Mouse (Mus musculus) embryonic fibroblast, embryonic 13.5 days (primary cell): ENCODE data around the gene Nol4l. TPM values are rescaled to one million over a fixed set of nuclear protein-coding genes. Genes with fewer than 3 reads are reported as not detected.

ENCODE experiments used
- H3K27ac ChIP-seq: 2 replicates; pipeline ENCODE4 v1.5.1; 2012; ENCODE audit warnings: low read length, control low read depth, inconsistent platforms; ENCODE audit not compliant: insufficient read depth
- H3K4me1 ChIP-seq: 2 replicates; pipeline ENCODE4 v1.6.1; 2011; ENCODE audit warnings: low read length; ENCODE audit not compliant: control insufficient read depth, insufficient read depth
- H3K4me3 ChIP-seq: 2 replicates; pipeline ENCODE4 v1.5.1; 2011; ENCODE audit warnings: mild to moderate bottlenecking, control low read depth, low read length; ENCODE audit not compliant: insufficient read depth
- CTCF ChIP-seq: IDR thresholded peaks from 2 replicates; pipeline ENCODE4 v1.5.1; 2011; ENCODE audit warnings: mild to moderate bottlenecking, control low read depth, low read length, moderate library complexity, borderline replicate concordance; ENCODE audit not compliant: insufficient read depth
- POLR2A ChIP-seq: IDR thresholded peaks from 2 replicates; pipeline ENCODE4 v1.6.1; 2011; ENCODE audit warnings: low read depth, mild to moderate bottlenecking, control low read depth, low read length, moderate library complexity
- polyA plus RNA-seq: library from polyadenylated mRNA; stranded (reverse); fragments of >200 nt; gene quantifications from 2 replicates; pipeline ENCODE4 v1.2.4, GENCODE M21; 2011; ENCODE audit warnings: low read depth; ENCODE audit not compliant: missing spikeins, insufficient read length

Nol4l gene
- polyA plus RNA-seq, 1 experiment, result 4.2 TPM

DNA sequence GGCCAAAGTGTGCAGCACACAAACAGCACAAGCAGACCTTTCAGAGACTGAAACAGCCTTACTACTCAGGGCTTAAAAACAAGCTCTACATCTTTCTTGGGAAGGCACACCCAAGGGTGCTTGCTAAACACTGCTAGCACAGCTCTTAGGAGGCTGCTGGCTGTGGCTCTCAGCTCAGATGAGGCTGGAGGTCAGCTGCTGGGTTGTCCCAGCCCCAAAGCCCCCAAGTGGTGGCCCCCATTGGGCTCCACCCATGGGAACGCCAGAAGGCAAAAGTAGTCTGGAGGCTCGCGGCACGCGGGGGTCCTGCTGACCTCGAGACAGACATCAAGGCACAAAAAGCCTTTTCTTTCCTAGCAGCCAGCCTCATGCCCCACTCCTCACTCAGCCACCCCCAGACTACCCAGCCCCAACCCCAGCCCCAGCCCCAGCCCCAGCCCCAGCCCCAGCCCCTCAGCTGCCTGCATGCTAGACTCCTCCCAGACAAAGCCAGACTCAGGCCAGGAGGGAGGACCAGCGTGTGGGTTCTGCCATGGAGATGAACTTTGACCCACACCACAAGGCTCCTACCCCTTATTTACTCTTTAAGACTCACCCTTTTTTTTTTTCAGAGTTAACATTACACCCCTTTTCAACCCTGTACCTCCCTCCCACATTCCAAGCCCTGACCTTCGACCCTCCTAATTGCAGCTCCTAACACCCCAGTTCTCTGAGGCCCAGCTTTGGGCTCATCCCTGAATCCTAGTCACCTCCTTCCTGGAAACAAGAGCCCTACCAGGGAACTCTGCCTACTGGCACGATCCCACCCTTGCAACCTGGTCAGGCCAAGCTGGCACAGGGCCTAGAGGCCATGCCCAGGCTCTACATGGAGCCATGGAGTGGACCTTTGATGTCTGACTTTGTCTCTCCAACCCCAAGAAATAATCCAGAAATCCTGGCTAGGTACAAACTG lies 94.6 kb downstream of the Nol4l start:
- TF ChIP-seq CTCF, result no peak
- no peak for TF ChIP-seq POLR2A
- H3K4me3 ChIP-seq, result no peak overlapping the region
- H3K4me1 ChIP-seq, result peaks cover 12% of the 10 kb centered on the region
- H3K27ac ChIP-seq, result no peak overlapping the region

DNA sequence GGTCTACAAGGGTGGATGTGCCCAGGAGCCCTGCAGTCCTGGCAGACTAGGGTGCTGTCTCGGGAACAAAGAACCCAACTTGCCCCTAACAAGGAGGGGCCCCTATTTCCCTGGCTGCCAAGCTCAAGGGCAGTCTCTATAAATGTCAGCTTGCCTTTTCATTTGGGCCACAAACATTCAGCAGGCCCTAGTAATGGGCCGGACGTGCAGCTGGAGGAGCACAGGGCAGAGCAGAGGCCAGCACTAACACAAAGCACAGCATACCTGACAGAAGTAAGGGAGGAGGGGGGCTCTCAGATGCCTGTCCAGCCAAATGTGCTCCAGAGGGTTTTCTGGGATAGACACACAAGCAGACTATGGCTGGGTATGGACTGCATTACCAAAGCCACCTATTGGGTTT lies 95.9 kb downstream of the Nol4l start:
- TF ChIP-seq CTCF (no peak), POLR2A (no peak)
- Histone ChIP-seq H3K4me3 (no peak overlapping the region), H3K4me1 (peaks cover 12% of the 10 kb centered on the region), H3K27ac (no peak overlapping the region)

DNA sequence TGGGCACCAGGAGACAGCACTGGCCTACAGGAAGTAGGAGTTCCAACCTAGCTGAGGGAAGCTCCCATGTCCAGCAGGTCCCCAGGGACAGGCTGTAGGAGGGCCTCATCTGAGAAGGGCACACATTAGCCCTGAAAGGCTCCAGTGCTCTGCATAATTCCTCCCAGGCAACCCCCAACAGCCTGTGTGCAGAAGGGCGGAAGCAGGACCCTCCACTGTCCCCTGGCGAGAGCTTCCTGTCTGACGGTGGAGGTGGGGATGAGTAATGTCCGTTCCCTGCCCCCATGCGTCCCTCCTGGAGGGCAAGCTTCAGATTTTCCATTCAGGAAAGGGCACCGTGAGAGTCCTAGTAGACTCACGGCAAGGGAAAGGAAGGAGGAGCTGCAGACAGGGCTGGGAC lies 97.3 kb downstream of the Nol4l start:
- Histone ChIP-seq H3K4me1 (peaks cover 11% of the 10 kb centered on the region), H3K27ac (no peak overlapping the region), H3K4me3 (no peak overlapping the region)
- no peak for TF ChIP-seq CTCF
- TF ChIP-seq POLR2A, result no peak

DNA sequence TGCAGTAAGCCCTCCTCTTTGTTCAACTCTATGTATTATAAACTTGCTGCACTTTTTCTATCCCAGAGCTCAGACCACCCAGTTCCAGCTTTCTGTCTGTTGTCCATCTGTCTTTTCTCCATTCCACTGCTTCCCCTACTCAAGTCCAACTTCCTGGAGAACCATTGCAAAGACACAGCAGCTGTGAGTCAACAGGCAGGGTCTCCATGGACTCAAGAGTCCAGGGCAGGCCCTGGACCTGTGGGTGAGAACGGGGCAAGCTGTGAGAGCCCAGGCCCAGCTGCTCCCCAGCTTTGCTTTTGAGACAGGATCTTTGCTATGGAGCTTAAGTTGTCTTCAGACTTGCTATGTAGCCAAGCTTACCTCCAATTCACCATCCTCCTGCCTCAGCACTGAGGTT lies 99.2 kb downstream of the Nol4l start:
- Histone ChIP-seq H3K4me3 (no peak overlapping the region), H3K27ac (no peak overlapping the region), H3K4me1 (peaks cover 4% of the 10 kb centered on the region; the same call in 1 of the 2 replicates)
- TF ChIP-seq POLR2A (no peak), CTCF (no peak)

DNA sequence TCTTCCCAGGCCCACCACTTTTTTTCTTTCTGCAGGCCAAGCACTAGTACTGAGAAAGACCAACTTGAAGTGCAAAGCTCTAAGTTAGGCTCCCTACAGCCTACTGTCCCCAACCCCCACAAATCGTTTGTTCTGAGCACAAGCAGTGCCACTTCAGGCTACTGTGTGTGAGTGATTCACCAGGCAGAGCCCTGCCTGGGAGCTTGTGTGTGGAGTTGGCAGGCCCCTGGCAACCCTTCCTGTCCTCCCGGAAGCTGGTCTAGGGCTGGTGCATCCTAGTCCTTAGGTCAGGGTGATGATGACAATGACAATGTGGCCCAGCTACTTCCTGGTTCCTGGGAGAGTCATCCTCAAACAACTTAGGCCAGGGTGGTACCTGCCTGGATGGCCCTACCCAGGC lies 101.3 kb downstream of the Nol4l start:
- Histone ChIP-seq H3K4me3 (no peak overlapping the region), H3K27ac (no peak overlapping the region), H3K4me1 (peaks cover 4% of the 10 kb centered on the region; the same call in 1 of the 2 replicates)
- TF ChIP-seq POLR2A (no peak), CTCF (no peak)

DNA sequence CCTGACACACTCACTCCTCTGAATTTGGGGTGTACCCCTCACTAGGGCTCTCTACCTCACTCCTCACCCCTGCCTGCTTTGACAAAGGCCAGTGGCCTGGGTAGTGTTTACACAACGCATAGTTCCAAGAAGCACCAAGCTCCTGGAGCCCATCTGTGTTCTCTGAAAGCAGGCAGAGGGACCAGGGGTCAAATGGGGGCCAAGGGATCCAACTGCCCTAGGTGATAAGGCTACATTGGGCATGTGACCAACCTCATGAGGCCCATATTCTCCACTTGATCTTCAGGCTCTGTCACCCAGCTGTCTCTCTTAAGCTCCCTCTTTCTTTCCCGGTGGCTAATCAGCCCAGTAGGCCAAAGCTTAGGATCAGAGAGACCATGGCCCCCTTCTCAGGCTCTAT lies 102.8 kb downstream of the Nol4l start:
- H3K4me3 ChIP-seq, result no peak overlapping the region
- TF ChIP-seq POLR2A, result no peak
- H3K27ac ChIP-seq, result no peak overlapping the region
- H3K4me1 ChIP-seq, result no peaks in the 10 kb centered on the region

DNA sequence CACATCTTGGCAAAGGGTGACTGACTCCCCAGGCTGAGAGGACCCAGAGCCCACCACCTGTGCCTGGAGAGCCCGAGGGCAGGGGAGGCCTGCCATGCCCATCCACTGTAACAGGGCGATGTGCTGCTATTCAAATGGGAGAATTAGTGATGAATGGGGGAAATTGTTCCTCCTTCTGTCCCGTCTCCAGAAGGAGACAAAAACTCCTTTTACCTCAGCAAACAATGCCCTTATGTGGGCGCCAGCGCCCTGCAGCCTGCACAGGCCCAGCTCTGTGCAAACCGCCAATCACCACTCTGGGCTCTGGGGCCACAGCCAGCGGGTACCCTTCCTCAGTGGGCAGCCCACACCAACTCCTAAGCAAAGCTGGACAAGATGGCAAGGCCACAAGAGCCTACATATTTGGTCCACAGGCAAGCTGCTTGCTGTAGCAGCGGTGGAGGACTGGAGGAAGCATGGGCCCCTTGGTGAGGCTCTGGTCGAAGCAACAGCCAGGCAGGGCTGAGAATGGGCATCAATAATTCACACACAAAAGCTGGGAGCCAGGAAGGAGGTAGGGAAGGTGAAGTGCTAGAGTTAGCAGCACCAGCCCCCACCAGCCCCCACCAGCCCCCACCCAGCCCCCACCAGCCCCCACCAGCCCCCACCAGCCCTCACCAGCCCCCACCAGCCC lies 103.6 kb downstream of the Nol4l start:
- H3K27ac ChIP-seq, result no peak overlapping the region
- H3K4me3 ChIP-seq, result no peak overlapping the region
- TF ChIP-seq POLR2A, result no peak
- no peak for TF ChIP-seq CTCF
- no peaks in the 10 kb centered on the region for H3K4me1 ChIP-seq

DNA sequence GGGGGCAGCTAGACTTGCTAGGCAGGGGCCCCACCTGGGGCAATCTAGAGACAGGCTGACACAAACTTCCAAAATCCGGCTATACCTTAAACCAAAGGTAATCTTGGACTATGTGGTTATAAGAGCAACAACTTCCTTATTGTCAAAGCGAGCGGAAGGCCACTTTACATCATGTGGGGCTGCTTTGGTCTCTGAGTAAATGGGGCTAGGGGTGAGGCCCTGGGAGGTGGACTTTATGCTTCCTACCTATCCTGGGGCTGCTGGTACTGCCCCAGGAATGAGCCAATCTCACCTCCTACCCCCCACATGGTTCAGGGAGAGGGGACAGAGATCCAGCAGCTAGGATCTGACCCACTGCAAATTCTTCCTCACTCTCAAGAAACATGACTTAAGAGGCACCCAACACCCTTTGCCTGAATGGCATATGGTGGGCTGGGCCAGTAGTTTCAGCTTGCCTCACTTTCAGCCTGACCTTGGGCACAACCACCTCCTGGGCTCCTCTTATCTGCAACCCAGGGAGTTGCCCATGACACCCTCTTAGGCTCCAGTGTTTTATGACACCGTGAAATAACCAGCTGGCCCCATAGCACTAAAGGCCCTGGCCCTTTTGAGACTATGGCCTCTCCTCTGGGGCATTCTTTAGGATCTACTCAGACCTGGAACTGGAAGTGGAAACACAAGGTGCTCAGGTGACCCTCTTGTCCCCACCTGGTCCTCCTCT lies 104.5 kb downstream of the Nol4l start:
- Histone ChIP-seq H3K4me1 (no peaks in the 10 kb centered on the region), H3K27ac (no peak overlapping the region), H3K4me3 (no peak overlapping the region)
- no peak for TF ChIP-seq POLR2A
- TF ChIP-seq CTCF, result no peak

DNA sequence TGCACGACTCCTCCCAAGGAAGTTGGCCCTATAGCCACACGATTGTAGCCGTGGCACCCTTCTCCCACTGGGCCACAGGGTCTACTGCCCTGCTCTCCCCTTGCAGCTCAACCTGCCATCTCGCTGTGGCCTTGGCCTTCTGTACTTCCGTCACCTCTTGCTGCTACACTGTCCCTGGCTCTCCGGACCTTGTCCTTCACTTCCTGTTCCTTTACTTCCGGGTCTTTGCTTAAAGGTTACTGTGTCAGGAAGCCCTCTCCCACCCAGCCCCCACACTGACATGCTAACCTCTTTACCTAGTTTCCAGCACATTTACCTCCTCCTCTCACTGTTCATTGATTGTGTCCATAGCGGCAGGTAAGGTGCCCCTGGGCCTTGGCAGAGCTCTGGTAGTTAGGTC lies 105.2 kb downstream of the Nol4l start:
- no peak for TF ChIP-seq CTCF
- no peak for TF ChIP-seq POLR2A
- no peaks in the 10 kb centered on the region for H3K4me1 ChIP-seq
- no peak overlapping the region for H3K4me3 ChIP-seq
- no peak overlapping the region for H3K27ac ChIP-seq

DNA sequence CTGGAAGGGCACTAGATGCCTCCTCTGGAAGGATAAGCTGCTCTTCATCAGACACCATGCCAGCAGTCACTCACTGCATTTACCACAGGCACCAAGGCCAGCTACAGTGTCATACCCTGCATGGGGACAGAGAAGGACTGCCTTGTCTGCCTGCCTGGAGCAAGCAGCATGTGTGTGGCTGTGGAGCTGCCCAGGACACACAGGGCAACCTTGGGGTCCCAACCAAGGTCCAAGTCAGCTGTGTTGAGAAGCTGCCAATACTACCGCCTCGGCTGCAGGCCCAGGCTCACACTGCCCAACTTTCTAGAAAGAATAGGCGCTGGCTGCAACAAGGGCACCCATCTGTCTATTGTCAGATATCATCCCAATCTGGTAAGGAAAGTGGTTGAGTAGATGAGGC lies 106.7 kb downstream of the Nol4l start:
- Histone ChIP-seq H3K4me1 (no peaks in the 10 kb centered on the region), H3K4me3 (no peak overlapping the region), H3K27ac (no peak overlapping the region)
- TF ChIP-seq POLR2A (no peak), CTCF (no peak)
